Mouse (Mus musculus) limb, embryonic 13.5 days (tissue): ENCODE results near the gene Usp12. TPM values are rescaled to one million over a fixed set of nuclear protein-coding genes. Genes with fewer than 3 reads are reported as not detected.

Experiments used
- ATAC-seq: fragments of 200-750 bp; cut with Nextera tagmentation; 2 replicates; pipeline ENCODE4 v1.8.0; 2017; ENCODE audit warnings: low read depth, moderate number of reproducible peaks, moderate TSS enrichment; ENCODE audit not compliant: low FRiP score
- H3K27ac ChIP-seq: fragments of 300-500 bp; sonication (generic); 2 replicates; pipeline ENCODE4 v1.5.1; 2015; ENCODE audit warnings: inconsistent platforms, mild to moderate bottlenecking, moderate library complexity
- H3K27me3 ChIP-seq: fragments of 300-500 bp; sonication (generic); 2 replicates; pipeline ENCODE4 v1.6.1; 2015; ENCODE audit warnings: mild to moderate bottlenecking, inconsistent platforms
- H3K36me3 ChIP-seq: fragments of 300-500 bp; sonication (generic); 2 replicates; pipeline ENCODE4 v1.6.1; 2015; ENCODE audit warnings: inconsistent platforms, mild to moderate bottlenecking, moderate library complexity
- H3K4me1 ChIP-seq: fragments of 300-500 bp; sonication (generic); 2 replicates; pipeline ENCODE4 v1.6.1; 2015; ENCODE audit warnings: inconsistent platforms
- H3K4me2 ChIP-seq: fragments of 300-500 bp; sonication (generic); replicated peaks from 2 replicates; pipeline ENCODE4 v1.6.1; 2015; ENCODE audit warnings: inconsistent platforms, mild to moderate bottlenecking, moderate library complexity
- H3K4me3 ChIP-seq: fragments of 300-500 bp; sonication (generic); 2 replicates; pipeline ENCODE4 v1.5.1; 2015; ENCODE audit warnings: moderate library complexity, mild to moderate bottlenecking, inconsistent platforms
- H3K9ac ChIP-seq: fragments of 300-500 bp; sonication (generic); 2 replicates; pipeline ENCODE4 v1.6.1; 2015; ENCODE audit warnings: mild to moderate bottlenecking, inconsistent platforms
- H3K9me3 ChIP-seq: fragments of 300-500 bp; sonication (generic); 2 replicates; pipeline ENCODE4 v1.6.1; 2016; ENCODE audit warnings: inconsistent platforms
- WGBS: fragments of 180-500 bp; shearing (Covaris S2); methylation state at CpG from one replicate; pipeline ENCODE4 v1.1.7; 2015; 5-methylcytosine and 5-hydroxymethylcytosine counted together
- polyA plus RNA-seq: library from polyadenylated mRNA; unstranded; fragments of >200 nt; fragmentation: Nextera tagmentation; extraction: Ambion mirVana; gene quantifications from 2 replicates; pipeline ENCODE4 v1.2.1, GENCODE M21; 2015

Gene Usp12
- polyA plus RNA-seq, 1 experiment from 2014 or later: 15.8 TPM

- no peaks in the 10 kb centered on the region for H3K9me3 ChIP-seq
- ATAC-seq: no peak
- H3K4me1 ChIP-seq: peaks cover 13% of the 10 kb centered on the region; the same call in 1 of the 2 replicates
- peaks cover 46% of the 10 kb centered on the region for H3K36me3 ChIP-seq
- H3K27me3 ChIP-seq: no peaks in the 10 kb centered on the region
- H3K4me3 ChIP-seq: no peak overlapping the region
- H3K9ac ChIP-seq: no peak overlapping the region
- H3K27ac ChIP-seq: peak overlapping the region; percentile 22; the same call in 1 of the 2 replicates
- H3K4me2 ChIP-seq: no peak overlapping the region
- WGBS: 68% methylated on average over 12 of the region's 12 CpGs
Observed at GRCm38 (mm10) chr5:146733888-146734640, 60.7 kb downstream of the Usp12 start.

- WGBS: 42% methylated on average over 7 of the region's 7 CpGs
- Histone ChIP-seq H3K4me1 (peaks cover 13% of the 10 kb centered on the region; the same call in 1 of the 2 replicates), H3K9me3 (no peaks in the 10 kb centered on the region), H3K36me3 (peaks cover 40% of the 10 kb centered on the region), H3K27ac (no peak overlapping the region), H3K4me3 (no peak overlapping the region), H3K9ac (no peak overlapping the region), H3K4me2 (no peak overlapping the region), H3K27me3 (no peaks in the 10 kb centered on the region)
- ATAC-seq: peak; percentile 52; the same call in 1 of the 2 replicates
Observed at GRCm38 (mm10) chr5:146733372-146733771, 61.4 kb downstream of the Usp12 start.

GRCm38 (mm10) chr5:146727006-146727405, 67.8 kb downstream of the Usp12 start:
- ATAC-seq: no peak
- H3K4me2 ChIP-seq: no peak overlapping the region
- H3K9me3 ChIP-seq: no peaks in the 10 kb centered on the region
- WGBS: 79% methylated on average over 4 of the region's 4 CpGs
- H3K27me3 ChIP-seq: no peaks in the 10 kb centered on the region
- peaks cover 10% of the 10 kb centered on the region for H3K4me1 ChIP-seq
- no peak overlapping the region for H3K27ac ChIP-seq
- H3K36me3 ChIP-seq: peaks cover 3% of the 10 kb centered on the region; the same call in 1 of the 2 replicates
- H3K9ac ChIP-seq: no peak overlapping the region
- no peak overlapping the region for H3K4me3 ChIP-seq

GRCm38 (mm10) chr5:146724956-146725355, 69.8 kb downstream of the Usp12 start:
- no peak overlapping the region for H3K4me2 ChIP-seq
- 0 out of 2 replicates have a peak, but pooled peaks cover 3% of the 10 kb centered on the region for H3K36me3 ChIP-seq
- WGBS: 40% methylated on average over 3 of the region's 3 CpGs
- H3K9me3 ChIP-seq: no peaks in the 10 kb centered on the region
- no peak overlapping the region for H3K27ac ChIP-seq
- no peaks in the 10 kb centered on the region for H3K27me3 ChIP-seq
- H3K4me1 ChIP-seq: peaks cover 15% of the 10 kb centered on the region
- no peak overlapping the region for H3K9ac ChIP-seq
- ATAC-seq: no peak
- no peak overlapping the region for H3K4me3 ChIP-seq

GRCm38 (mm10) chr5:146723452-146723851, 71.4 kb downstream of the Usp12 start:
- WGBS: 94% methylated on average over 5 of the region's 5 CpGs
- Histone ChIP-seq H3K27ac (no peak overlapping the region), H3K27me3 (no peaks in the 10 kb centered on the region)

GRCm38 (mm10) chr5:146722226-146722625, 72.6 kb downstream of the Usp12 start:
- H3K27me3 ChIP-seq: no peaks in the 10 kb centered on the region
- no peak overlapping the region for H3K4me3 ChIP-seq
- no peak for ATAC-seq
- H3K9ac ChIP-seq: no peak overlapping the region
- WGBS: 32% methylated on average over 14 of the region's 14 CpGs
- no peak overlapping the region; the same call in 1 of the 2 replicates for H3K4me2 ChIP-seq
- H3K9me3 ChIP-seq: 0 out of 2 replicates have a peak, but pooled peaks cover 2% of the 10 kb centered on the region
- no peak overlapping the region for H3K27ac ChIP-seq
- H3K4me1 ChIP-seq: peaks cover 15% of the 10 kb centered on the region
- no peaks in the 10 kb centered on the region for H3K36me3 ChIP-seq

More at GRCm38 (mm10) chr5:146723452-146723851, 71.4 kb downstream of the Usp12 start:
- no peak for ATAC-seq
- H3K9ac ChIP-seq: no peak overlapping the region
- 0 out of 2 replicates have a peak, but pooled peaks cover 2% of the 10 kb centered on the region for H3K9me3 ChIP-seq
- H3K4me3 ChIP-seq: no peak overlapping the region
- no peak overlapping the region for H3K4me2 ChIP-seq
- H3K4me1 ChIP-seq: peaks cover 15% of the 10 kb centered on the region
- H3K36me3 ChIP-seq: 0 out of 2 replicates have a peak, but pooled peaks cover 3% of the 10 kb centered on the region

GRCm38 (mm10) chr5:146719584-146720356, 75.0 kb downstream of the Usp12 start:
- 74% methylated on average over 27 of the region's 27 CpGs for WGBS
- no peak overlapping the region for H3K27ac ChIP-seq
- no peak overlapping the region for H3K9ac ChIP-seq
- H3K9me3 ChIP-seq: 0 out of 2 replicates have a peak, but pooled peaks cover 2% of the 10 kb centered on the region
- no peak for ATAC-seq
- no peak overlapping the region; the same call in 1 of the 2 replicates for H3K4me2 ChIP-seq
- peaks cover 10% of the 10 kb centered on the region; the same call in 1 of the 2 replicates for H3K4me1 ChIP-seq
- no peak overlapping the region for H3K4me3 ChIP-seq
- H3K36me3 ChIP-seq: no peaks in the 10 kb centered on the region
- H3K27me3 ChIP-seq: no peaks in the 10 kb centered on the region

- H3K27ac ChIP-seq: no peak overlapping the region
- H3K9ac ChIP-seq: no peak overlapping the region
- H3K36me3 ChIP-seq: no peaks in the 10 kb centered on the region
- no peak for ATAC-seq
- WGBS: 83% methylated on average over 12 of the region's 12 CpGs
- no peaks in the 10 kb centered on the region for H3K27me3 ChIP-seq
- no peak overlapping the region for H3K4me2 ChIP-seq
- H3K9me3 ChIP-seq: no peaks in the 10 kb centered on the region
- no peak overlapping the region for H3K4me3 ChIP-seq
- no peaks in the 10 kb centered on the region for H3K4me1 ChIP-seq
Observed at GRCm38 (mm10) chr5:146713836-146714235, 81.0 kb downstream of the Usp12 start.

- no peak overlapping the region for H3K9ac ChIP-seq
- H3K27ac ChIP-seq: 0 out of 2 replicates have a peak overlapping the region, but pooled peaks have one; percentile 33
- ATAC-seq: peak; percentile 58
- no peaks in the 10 kb centered on the region for H3K36me3 ChIP-seq
- no peaks in the 10 kb centered on the region for H3K27me3 ChIP-seq
- WGBS: 63% methylated on average over 10 of the region's 10 CpGs
- no peaks in the 10 kb centered on the region for H3K4me1 ChIP-seq
- H3K4me3 ChIP-seq: no peak overlapping the region
- no peaks in the 10 kb centered on the region for H3K9me3 ChIP-seq
- H3K4me2 ChIP-seq: no peak overlapping the region
Observed at GRCm38 (mm10) chr5:146713088-146713487, 81.7 kb downstream of the Usp12 start.

GRCm38 (mm10) chr5:146712282-146712918, 82.4 kb downstream of the Usp12 start:
- 0 out of 2 replicates have a peak overlapping the region, but pooled peaks have one; percentile 33 for H3K27ac ChIP-seq
- ATAC-seq: peak; percentile 45; the same call in 1 of the 2 replicates
- H3K36me3 ChIP-seq: no peaks in the 10 kb centered on the region
- H3K9ac ChIP-seq: no peak overlapping the region
- WGBS: 58% methylated on average over 18 of the region's 18 CpGs
- no peaks in the 10 kb centered on the region for H3K9me3 ChIP-seq
- no peaks in the 10 kb centered on the region for H3K4me1 ChIP-seq
- H3K4me2 ChIP-seq: no peak overlapping the region
- H3K27me3 ChIP-seq: no peaks in the 10 kb centered on the region
- H3K4me3 ChIP-seq: no peak overlapping the region

GRCm38 (mm10) chr5:146709361-146709760, 85.4 kb downstream of the Usp12 start:
- no peaks in the 10 kb centered on the region for H3K27me3 ChIP-seq
- 50% methylated on average over 3 of the region's 3 CpGs for WGBS
- no peak overlapping the region for H3K4me3 ChIP-seq
- H3K27ac ChIP-seq: no peak overlapping the region
- no peaks in the 10 kb centered on the region for H3K9me3 ChIP-seq
- H3K4me1 ChIP-seq: 0 out of 2 replicates have a peak, but pooled peaks cover 2% of the 10 kb centered on the region
- no peaks in the 10 kb centered on the region for H3K36me3 ChIP-seq
- no peak for ATAC-seq
- H3K4me2 ChIP-seq: no peak overlapping the region
- H3K9ac ChIP-seq: no peak overlapping the region
